Mouse (Mus musculus) heart, embryonic 13.5 days (tissue): ENCODE measurements around the gene Mst1r. TPM values are rescaled to one million over a fixed set of nuclear protein-coding genes. Genes with fewer than 3 reads are reported as not detected.
A peak's percentile ranks its signal among the peaks of the same experiment; 100 is the strongest.

Experiments used
- ATAC-seq: fragments of 200-750 bp; cut with Nextera tagmentation; 2 replicates; pipeline ENCODE4 v1.8.0; 2017; ENCODE audit warnings: moderate TSS enrichment; ENCODE audit not compliant: insufficient number of reproducible peaks, low FRiP score, low TSS enrichment; ENCODE audit errors: extremely low read depth
- H3K27ac ChIP-seq: fragments of 300-500 bp; sonication (generic); replicated peaks from 2 replicates; pipeline ENCODE4 v1.5.1; 2015; ENCODE audit warnings: moderate library complexity, mild to moderate bottlenecking, inconsistent platforms
- H3K27me3 ChIP-seq: fragments of 300-500 bp; sonication (generic); replicated peaks from 2 replicates; pipeline ENCODE4 v1.6.1; 2015; ENCODE audit warnings: mild to moderate bottlenecking, inconsistent platforms
- H3K36me3 ChIP-seq: fragments of 300-500 bp; sonication (generic); 2 replicates; pipeline ENCODE4 v1.6.1; 2015; ENCODE audit warnings: mild to moderate bottlenecking, inconsistent platforms
- H3K4me1 ChIP-seq: fragments of 300-500 bp; sonication (generic); 2 replicates; pipeline ENCODE4 v1.6.1; 2015; ENCODE audit warnings: inconsistent platforms
- H3K4me2 ChIP-seq: fragments of 300-500 bp; sonication (generic); 2 replicates; pipeline ENCODE4 v1.6.1; 2015; ENCODE audit warnings: inconsistent platforms, mild to moderate bottlenecking, moderate library complexity
- H3K4me3 ChIP-seq: fragments of 300-500 bp; sonication (generic); 2 replicates; pipeline ENCODE4 v1.5.1; 2015; ENCODE audit warnings: moderate library complexity, mild to moderate bottlenecking, inconsistent platforms
- H3K9ac ChIP-seq: fragments of 300-500 bp; sonication (generic); 2 replicates; pipeline ENCODE4 v1.6.1; 2015; ENCODE audit warnings: inconsistent platforms, mild to moderate bottlenecking, moderate library complexity
- H3K9me3 ChIP-seq: fragments of 300-500 bp; sonication (generic); 2 replicates; pipeline ENCODE4 v1.6.1; 2016; ENCODE audit warnings: inconsistent platforms
- WGBS: fragments of 180-500 bp; shearing (Covaris S2); methylation state at CpG from one replicate; pipeline ENCODE4 v1.1.7; 2015; ENCODE audit warnings: mixed read lengths; 5-methylcytosine and 5-hydroxymethylcytosine counted together
- polyA plus RNA-seq: library from polyadenylated mRNA; unstranded; fragments of >200 nt; fragmentation: Nextera tagmentation; extraction: Ambion mirVana; gene quantifications from 2 replicates; pipeline ENCODE4 v1.2.1, GENCODE M21; 2015

Mst1r gene
- polyA plus RNA-seq, 1 experiment from 2014 or later, result 4.1 TPM

DNA sequence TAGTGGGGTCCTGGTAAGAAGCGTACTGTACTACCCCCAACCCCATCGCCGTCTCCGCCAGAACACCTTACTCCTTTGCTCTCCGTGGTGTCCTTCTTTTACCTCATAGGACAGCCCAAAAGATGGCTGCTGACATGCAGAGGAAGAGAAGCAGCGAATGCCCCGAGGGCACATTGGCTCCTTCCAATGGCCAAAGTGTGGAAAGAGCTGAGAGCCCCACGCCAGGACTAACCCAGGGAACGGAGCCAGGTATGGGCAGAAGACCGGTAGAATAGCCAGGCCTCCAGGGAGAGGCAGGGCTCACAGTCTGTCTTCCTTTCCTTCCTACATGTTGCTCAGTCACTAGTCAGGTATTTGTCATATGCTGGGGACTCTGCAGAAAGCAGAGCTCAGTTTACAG lies 8.1 kb upstream of the Mst1r start:
- Histone ChIP-seq H3K9ac (no peak overlapping the region), H3K27ac (no peak overlapping the region), H3K4me1 (peaks cover 7% of the 10 kb centered on the region), H3K4me3 (no peak overlapping the region), H3K9me3 (no peaks in the 10 kb centered on the region), H3K4me2 (no peak overlapping the region), H3K36me3 (peaks cover 35% of the 10 kb centered on the region), H3K27me3 (peaks cover 33% of the 10 kb centered on the region)
- ATAC-seq, result no peak
- WGBS, result 82% methylated on average over 10 of the region's 10 CpGs

DNA sequence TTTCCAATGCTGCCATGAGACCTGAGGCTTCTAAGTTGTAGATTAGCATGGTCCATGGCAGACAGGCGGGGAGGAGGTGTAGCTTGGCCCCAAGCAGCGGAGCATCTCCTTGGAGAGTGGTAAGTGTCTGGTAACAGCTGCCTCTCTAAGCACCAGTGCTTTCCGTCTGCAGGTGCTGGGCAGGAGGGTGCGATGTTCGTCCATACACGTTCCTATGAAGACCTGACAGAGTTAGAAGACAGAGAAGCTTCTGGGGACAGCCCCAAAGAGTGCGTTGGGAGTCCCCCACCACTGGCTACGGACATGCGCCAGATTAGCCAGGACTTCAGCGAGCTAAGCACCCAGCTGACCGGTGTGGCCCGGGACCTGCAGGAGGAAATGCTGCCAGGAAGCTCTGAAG lies 6.8 kb upstream of the Mst1r start:
- Histone ChIP-seq H3K4me2 (no peak overlapping the region), H3K9me3 (no peaks in the 10 kb centered on the region), H3K9ac (no peak overlapping the region), H3K36me3 (peaks cover 35% of the 10 kb centered on the region), H3K27me3 (peaks cover 35% of the 10 kb centered on the region), H3K4me1 (peaks cover 7% of the 10 kb centered on the region), H3K4me3 (no peak overlapping the region), H3K27ac (no peak overlapping the region)
- WGBS, result 75% methylated on average over 12 of the region's 12 CpGs
- no peak for ATAC-seq

GRCm38 (mm10) chr9:107900840-107901626 lies 5.6 kb upstream of the Mst1r start:
- H3K27me3 ChIP-seq, result peaks cover 35% of the 10 kb centered on the region
- no peak for ATAC-seq
- H3K4me3 ChIP-seq, result peak overlapping the region; percentile 48
- peaks cover 33% of the 10 kb centered on the region for H3K36me3 ChIP-seq
- H3K9me3 ChIP-seq, result no peaks in the 10 kb centered on the region
- peak overlapping the region; percentile 75 for H3K4me2 ChIP-seq
- peaks cover 15% of the 10 kb centered on the region for H3K4me1 ChIP-seq
- WGBS, result 6% methylated on average over 44 of the region's 44 CpGs
- H3K9ac ChIP-seq, result peak overlapping the region; percentile 71
- no peak overlapping the region for H3K27ac ChIP-seq

- Histone ChIP-seq H3K27me3 (peaks cover 35% of the 10 kb centered on the region), H3K36me3 (peaks cover 32% of the 10 kb centered on the region), H3K9me3 (no peaks in the 10 kb centered on the region), H3K4me2 (peak overlapping the region; percentile 75), H3K4me1 (peaks cover 20% of the 10 kb centered on the region), H3K4me3 (peak overlapping the region; percentile 48; the same call in 1 of the 2 replicates), H3K9ac (no peak overlapping the region), H3K27ac (no peak overlapping the region)
- 21% methylated on average over 17 of the region's 17 CpGs for WGBS
- ATAC-seq, result no peak
Measured at GRCm38 (mm10) chr9:107901627-107901914, 5.1 kb upstream of the Mst1r start.

GRCm38 (mm10) chr9:107904726-107905125 lies 1.9 kb upstream of the Mst1r start:
- Histone ChIP-seq H3K9ac (no peak overlapping the region), H3K27ac (0 out of 2 replicates have a peak overlapping the region, but pooled peaks have one; percentile 36), H3K4me3 (no peak overlapping the region), H3K9me3 (no peaks in the 10 kb centered on the region), H3K4me2 (no peak overlapping the region), H3K4me1 (peaks cover 48% of the 10 kb centered on the region), H3K36me3 (peaks cover 20% of the 10 kb centered on the region), H3K27me3 (peaks cover 34% of the 10 kb centered on the region)
- no peak for ATAC-seq
- 3% methylated on average over 4 of the region's 4 CpGs for whole genome bisulfite sequencing

DNA sequence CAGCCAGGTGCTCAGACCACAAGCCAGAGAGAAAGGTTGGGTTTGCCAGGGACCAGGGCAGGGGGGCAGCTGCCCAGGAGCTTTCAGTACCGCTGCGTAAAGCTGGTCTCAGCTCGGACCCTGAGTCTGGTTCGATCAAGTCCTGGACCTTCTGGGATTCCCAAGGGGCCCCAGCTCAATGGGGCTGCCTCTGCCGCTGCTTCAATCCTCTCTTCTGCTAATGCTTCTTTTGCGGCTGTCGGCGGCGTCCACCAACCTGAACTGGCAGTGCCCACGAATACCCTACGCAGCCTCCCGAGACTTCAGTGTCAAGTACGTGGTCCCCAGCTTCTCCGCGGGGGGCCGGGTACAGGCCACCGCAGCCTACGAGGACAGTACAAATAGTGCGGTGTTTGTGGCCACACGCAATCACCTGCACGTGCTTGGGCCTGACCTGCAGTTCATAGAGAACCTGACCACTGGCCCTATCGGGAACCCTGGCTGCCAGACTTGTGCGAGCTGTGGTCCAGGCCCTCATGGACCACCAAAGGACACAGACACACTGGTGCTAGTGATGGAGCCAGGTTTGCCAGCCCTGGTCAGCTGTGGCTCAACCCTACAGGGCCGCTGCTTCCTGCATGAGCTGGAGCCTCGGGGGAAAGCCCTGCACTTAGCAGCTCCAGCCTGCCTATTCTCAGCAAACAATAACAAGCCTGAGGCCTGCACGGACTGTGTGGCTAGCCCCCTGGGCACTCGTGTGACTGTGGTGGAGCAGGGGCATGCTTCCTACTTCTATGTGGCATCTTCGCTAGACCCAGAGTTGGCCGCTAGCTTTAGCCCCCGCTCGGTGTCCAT lies 511 bp downstream of the Mst1r start:
- WGBS, result 47% methylated on average over 31 of the region's 31 CpGs
- H3K4me2 ChIP-seq, result peak overlapping the region; percentile 83
- H3K27me3 ChIP-seq, result peaks cover 16% of the 10 kb centered on the region
- no peaks in the 10 kb centered on the region for H3K9me3 ChIP-seq
- H3K36me3 ChIP-seq, result 0 out of 2 replicates have a peak, but pooled peaks cover 8% of the 10 kb centered on the region
- peaks cover 41% of the 10 kb centered on the region for H3K4me1 ChIP-seq
- ATAC-seq, result no peak
- H3K9ac ChIP-seq, result peak overlapping the region; percentile 82
- peak overlapping the region; percentile 46; the same call in 1 of the 2 replicates for H3K27ac ChIP-seq
- peak overlapping the region; percentile 51 for H3K4me3 ChIP-seq

DNA sequence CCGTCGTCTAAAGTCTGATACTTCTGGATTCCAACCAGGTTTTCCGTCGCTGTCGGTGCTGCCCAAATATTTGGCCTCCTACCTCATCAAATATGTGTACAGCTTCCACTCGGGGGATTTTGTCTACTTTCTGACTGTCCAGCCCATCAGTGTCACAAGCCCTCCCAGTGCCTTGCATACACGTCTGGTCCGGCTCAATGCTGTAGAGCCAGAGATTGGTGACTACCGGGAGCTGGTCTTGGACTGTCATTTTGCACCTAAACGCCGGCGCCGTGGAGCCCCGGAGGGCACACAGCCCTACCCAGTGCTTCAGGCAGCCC lies 1.1 kb downstream of the Mst1r start:
- no peak for ATAC-seq
- Histone ChIP-seq H3K27me3 (peaks cover 15% of the 10 kb centered on the region; the same call in 1 of the 2 replicates), H3K9me3 (no peaks in the 10 kb centered on the region), H3K4me3 (peak overlapping the region; percentile 51), H3K27ac (peak overlapping the region; percentile 46), H3K4me2 (peak overlapping the region; percentile 83), H3K36me3 (peaks cover 3% of the 10 kb centered on the region; the same call in 1 of the 2 replicates), H3K9ac (peak overlapping the region; percentile 82), H3K4me1 (peaks cover 41% of the 10 kb centered on the region)
- 64% methylated on average over 14 of the region's 14 CpGs for WGBS

DNA sequence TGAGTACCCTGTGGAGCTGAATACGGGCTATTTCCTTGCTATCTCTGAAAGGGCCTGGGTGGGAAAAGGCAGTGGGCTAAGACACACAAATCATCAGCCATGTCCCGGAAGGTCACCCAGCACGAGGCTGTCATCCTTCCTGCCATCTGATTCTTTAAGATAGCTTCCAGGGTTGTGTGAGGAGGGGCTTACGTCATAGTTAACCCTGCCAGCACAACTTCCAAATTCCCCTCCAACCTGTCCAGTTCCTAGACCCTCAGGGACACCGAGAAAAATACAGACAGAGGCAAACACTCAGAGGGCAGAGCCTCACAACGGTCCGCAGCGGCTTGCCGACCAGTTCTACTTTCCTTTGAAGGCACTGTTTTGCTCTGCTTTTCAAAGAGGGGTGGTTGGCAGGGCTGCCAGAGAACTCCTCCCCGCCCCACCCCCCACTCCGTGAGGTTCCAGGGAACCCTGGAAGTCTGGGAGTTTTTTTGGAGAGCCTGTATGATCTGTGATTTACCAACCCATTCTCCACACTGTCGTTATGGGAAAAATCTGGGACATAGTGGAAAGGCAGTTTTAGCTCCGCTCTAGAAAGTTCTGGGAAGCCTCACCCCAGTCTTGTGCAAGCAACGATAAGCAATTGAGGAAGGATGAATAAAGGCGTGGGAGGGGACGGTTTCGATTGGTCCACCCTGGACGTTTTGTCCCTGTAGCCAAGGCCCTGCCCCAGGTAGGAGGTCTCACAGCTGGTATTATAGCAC lies 1.9 kb downstream of the Mst1r start:
- 33% methylated on average over 18 of the region's 18 CpGs for WGBS
- no peaks in the 10 kb centered on the region for H3K9me3 ChIP-seq
- peak overlapping the region; percentile 46 for H3K27ac ChIP-seq
- H3K36me3 ChIP-seq, result peaks cover 3% of the 10 kb centered on the region; the same call in 1 of the 2 replicates
- peaks cover 20% of the 10 kb centered on the region; the same call in 1 of the 2 replicates for H3K27me3 ChIP-seq
- peaks cover 48% of the 10 kb centered on the region for H3K4me1 ChIP-seq
- H3K9ac ChIP-seq, result peak overlapping the region; percentile 82
- ATAC-seq, result no peak
- H3K4me3 ChIP-seq, result peak overlapping the region; percentile 51
- peak overlapping the region; percentile 83 for H3K4me2 ChIP-seq

DNA sequence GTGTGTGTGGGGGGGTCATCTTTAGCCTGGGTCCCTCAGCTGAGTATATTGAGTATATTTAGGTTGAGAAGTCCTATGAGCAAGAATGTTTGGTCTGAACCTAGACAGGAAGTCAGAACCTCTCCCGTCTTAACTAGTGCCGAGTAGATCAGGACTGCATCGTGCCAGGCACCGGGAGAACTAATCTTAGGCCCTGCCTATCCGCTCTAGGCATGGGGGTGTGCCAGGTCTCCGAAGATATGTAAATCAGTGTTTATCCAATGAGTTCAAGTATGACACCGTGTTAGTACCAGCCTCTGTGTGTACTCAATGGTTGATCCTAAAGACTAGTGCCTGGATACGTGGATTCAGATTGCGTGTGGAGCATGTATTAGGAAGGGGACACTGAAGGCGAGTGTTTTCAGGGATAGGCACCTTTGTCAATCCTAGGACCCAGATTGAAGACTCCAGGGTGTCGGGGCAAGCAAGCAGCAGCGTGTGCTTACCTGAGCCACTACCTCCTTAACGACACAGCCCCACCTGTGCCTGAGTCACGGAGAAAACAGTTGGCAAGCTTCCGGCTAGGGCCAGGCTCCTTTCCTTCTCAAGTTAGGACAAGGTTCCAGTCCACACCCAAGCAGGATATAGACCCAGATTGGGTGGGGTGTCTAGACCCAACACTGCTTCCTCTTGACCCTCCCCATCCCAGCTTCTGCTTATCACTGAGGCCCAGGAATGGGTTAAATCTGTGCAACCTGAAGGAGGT lies 3.5 kb downstream of the Mst1r start:
- no peak overlapping the region for H3K9ac ChIP-seq
- peaks cover 3% of the 10 kb centered on the region; the same call in 1 of the 2 replicates for H3K36me3 ChIP-seq
- H3K4me1 ChIP-seq, result peaks cover 44% of the 10 kb centered on the region
- peaks cover 30% of the 10 kb centered on the region for H3K27me3 ChIP-seq
- no peaks in the 10 kb centered on the region for H3K9me3 ChIP-seq
- ATAC-seq, result no peak
- 68% methylated on average over 15 of the region's 15 CpGs for WGBS
- peak overlapping the region; percentile 72 for H3K27ac ChIP-seq
- H3K4me2 ChIP-seq, result peak overlapping the region; percentile 83
- no peak overlapping the region for H3K4me3 ChIP-seq

- Histone ChIP-seq H3K27me3 (peaks cover 48% of the 10 kb centered on the region), H3K9me3 (no peaks in the 10 kb centered on the region), H3K27ac (no peak overlapping the region), H3K36me3 (peaks cover 3% of the 10 kb centered on the region; the same call in 1 of the 2 replicates), H3K4me1 (peaks cover 22% of the 10 kb centered on the region), H3K4me3 (no peak overlapping the region), H3K9ac (no peak overlapping the region), H3K4me2 (no peak overlapping the region)
- ATAC-seq, result no peak
- WGBS, result 72% methylated on average over 16 of the region's 16 CpGs
Measured at GRCm38 (mm10) chr9:107914764-107915420, 8.2 kb downstream of the Mst1r start.
